Mouse (Mus musculus) MEL (cell line): ENCODE data around the gene Tecpr1. TPM values are rescaled to one million over a fixed set of nuclear protein-coding genes. Genes with fewer than 3 reads are reported as not detected.

Experiments used
- DNase-seq: peaks from one replicate; pipeline ENCODE4 v3.0.0; 2011; ENCODE audit warnings: low read depth, low spot score
- H3K27ac ChIP-seq: 2 replicates; pipeline ENCODE4 v1.5.1; 2012; ENCODE audit warnings: low read depth, mild to moderate bottlenecking, control low read depth, low read length, moderate library complexity; ENCODE audit not compliant: control insufficient read depth
- H3K27me3 ChIP-seq, 2 experiments: fragments of 150-350 bp in 1 of 2; sonication (generic) in 1 of 2; 2 replicates each; pipeline ENCODE4 v1.6.1; 2012; ENCODE audit warnings: low read length in 2 of 2, mild to moderate bottlenecking in 2 of 2, improper control_type of control experiment in 1 of 2, moderate library complexity in 1 of 2; ENCODE audit not compliant: insufficient read depth in 2 of 2, control insufficient read depth in 1 of 2
- H3K36me3 ChIP-seq, 2 experiments: 2 replicates each; pipeline ENCODE4 v1.6.1; 2012 to 2014; ENCODE audit warnings: low read length in 2 of 2, improper control_type of control experiment in 1 of 2, inconsistent platforms in 1 of 2, mild to moderate bottlenecking in 1 of 2; ENCODE audit not compliant: insufficient read depth in 2 of 2, control insufficient read depth in 1 of 2
- H3K4me1 ChIP-seq, 2 experiments: fragments of 150-350 bp in 1 of 2; sonication (generic) in 1 of 2; 2 replicates each; pipeline ENCODE4 v1.6.1; 2012; ENCODE audit warnings: low read length in 2 of 2, improper control_type of control experiment in 1 of 2, mild to moderate bottlenecking in 1 of 2; ENCODE audit not compliant: insufficient read depth in 2 of 2, control insufficient read depth in 1 of 2
- H3K4me3 ChIP-seq, 2 experiments: fragments of 150-350 bp in 1 of 2; sonication (generic) in 1 of 2; 2 replicates each; pipeline ENCODE4 v1.5.1; 2012; ENCODE audit warnings: low read depth in 2 of 2, low read length in 2 of 2, mild to moderate bottlenecking in 2 of 2, moderate library complexity in 2 of 2, control low read depth in 1 of 2, improper control_type of control experiment in 1 of 2; ENCODE audit not compliant: control insufficient read depth in 1 of 2, insufficient read depth in 1 of 2
- H3K79me2 ChIP-seq: 2 replicates; pipeline ENCODE4 v1.6.1; 2012; ENCODE audit warnings: mild to moderate bottlenecking, low read length, moderate library complexity; ENCODE audit not compliant: control insufficient read depth, poor library complexity, insufficient read depth
- H3K9ac ChIP-seq: 2 replicates; pipeline ENCODE4 v1.6.1; 2012; ENCODE audit warnings: low read depth, mild to moderate bottlenecking, control low read depth, low read length, moderate library complexity; ENCODE audit not compliant: control insufficient read depth, poor library complexity, severe bottlenecking
- H3K9me3 ChIP-seq: fragments of 150-350 bp; sonication (generic); replicated peaks from 2 replicates; pipeline ENCODE4 v1.6.1; 2012; ENCODE audit warnings: mild to moderate bottlenecking, low read length, improper control_type of control experiment, moderate library complexity; ENCODE audit not compliant: insufficient read depth
- CTCF ChIP-seq, 3 experiments: IDR thresholded peaks in 2 of 3; conservative IDR thresholded peaks in 1 of 3; 2 replicates each; pipeline ENCODE4 v1.5.1; 2011 to 2012; ENCODE audit warnings: low read length in 3 of 3, low read depth in 2 of 3, mild to moderate bottlenecking in 2 of 3, improper control_type of control experiment in 1 of 3, inconsistent platforms in 1 of 3, mixed read lengths in 1 of 3, moderate library complexity in 1 of 3; ENCODE audit not compliant: control insufficient read depth in 1 of 3, insufficient read depth in 1 of 3, poor library complexity in 1 of 3, severe bottlenecking in 1 of 3
- MAZ ChIP-seq: IDR thresholded peaks from 2 replicates; pipeline ENCODE4 v1.6.1; 2012; ENCODE audit warnings: low read depth, mild to moderate bottlenecking, inconsistent platforms, low read length, improper control_type of control experiment
- MXI1 ChIP-seq: IDR thresholded peaks from 2 replicates; pipeline ENCODE4 v1.6.1; 2011; ENCODE audit warnings: mild to moderate bottlenecking, low read depth, low read length, improper control_type of control experiment
- NRF1 ChIP-seq: IDR thresholded peaks from 2 replicates; pipeline ENCODE4 v1.6.1; 2014; ENCODE audit warnings: low read depth, mild to moderate bottlenecking, inconsistent platforms, low read length, improper control_type of control experiment, moderate library complexity; ENCODE audit not compliant: poor library complexity, insufficient read depth, severe bottlenecking
- POLR2A ChIP-seq, 2 experiments: IDR thresholded peaks; 2 replicates each; pipeline ENCODE4 v1.6.1; 2011 to 2012; ENCODE audit warnings: low read length in 2 of 2, mild to moderate bottlenecking in 2 of 2, control low read depth in 1 of 2, improper control_type of control experiment in 1 of 2, low read depth in 1 of 2, moderate library complexity in 1 of 2; ENCODE audit not compliant: control insufficient read depth in 1 of 2, insufficient read depth in 1 of 2, poor library complexity in 1 of 2
- RCOR1 ChIP-seq: IDR thresholded peaks from 2 replicates; pipeline ENCODE4 v1.6.1; 2012; ENCODE audit warnings: low read depth, mild to moderate bottlenecking, inconsistent platforms, low read length, improper control_type of control experiment
- TCF12 ChIP-seq: IDR thresholded peaks from 2 replicates; pipeline ENCODE4 v1.6.1; 2014; ENCODE audit warnings: low read depth, mild to moderate bottlenecking, inconsistent platforms, low read length, improper control_type of control experiment, moderate library complexity
- ZMIZ1 ChIP-seq: IDR thresholded peaks from 2 replicates; pipeline ENCODE4 v1.6.1; 2012; ENCODE audit warnings: low read depth, mild to moderate bottlenecking, inconsistent platforms, low read length, improper control_type of control experiment, moderate library complexity
- polyA plus RNA-seq, 2 experiments: library from polyadenylated mRNA; stranded (reverse) in 1 of 2; unstranded in 1 of 2; fragments of >175 nt in 1 of 2; fragments of >200 nt in 1 of 2; gene quantifications; 2 replicates each; pipeline versions ENCODE4 v1.2.1 to v1.2.4; 2012; ENCODE audit warnings: low replicate concordance in 2 of 2, low read depth in 1 of 2; ENCODE audit not compliant: insufficient read length in 2 of 2, insufficient read depth in 1 of 2, missing spikeins in 1 of 2
- total RNA-seq: library from RNA; depleted of rRNA; stranded (reverse); fragments of 300-350 nt; gene quantifications from 2 replicates; pipeline ENCODE4 v1.2.3, GENCODE M21; 2012; rRNA removed

The Tecpr1 gene
- total and polyA plus RNA-seq, 3 experiments, result 6.2 to 9.0 TPM; not detected in 1

GRCm38 (mm10) chr5:144146898-144147297, 76.5 kb downstream of the Tecpr1 start:
- Histone ChIP-seq H3K4me3 (no peak overlapping the region), H3K9ac (no peak overlapping the region), H3K36me3 (peaks cover 0 to 13% of the 10 kb centered on the region in 2 experiments; a peak in 2 of 4 replicates), H3K4me1 (no peaks in the 10 kb centered on the region), H3K79me2 (no peaks in the 10 kb centered on the region), H3K27ac (no peak overlapping the region), H3K27me3 (no peaks in the 10 kb centered on the region), H3K9me3 (no peaks in the 10 kb centered on the region)
- no peak for TF ChIP-seq NRF1
- TF ChIP-seq CTCF (IDR thresholded peaks at IDR 0.05 in 2 of 3, conservative IDR thresholded peaks at IDR 0.05 in 1 of 3; ENCODE audit: control insufficient read depth in 1 of 3, insufficient read depth in 1 of 3, low read depth in 2 of 3, low read length in 3 of 3, poor library complexity in 1 of 3, severe bottlenecking in 1 of 3), result no peak
- no peak for TF ChIP-seq RCOR1
- no peak for TF ChIP-seq TCF12
- no peak for TF ChIP-seq MXI1
- no peak for TF ChIP-seq ZMIZ1
- no peak for TF ChIP-seq POLR2A (IDR thresholded peaks at IDR 0.05; ENCODE audit: control insufficient read depth in 1 of 2, insufficient read depth in 1 of 2, low read depth in 1 of 2, low read length in 2 of 2, poor library complexity in 1 of 2)
- no peak for TF ChIP-seq MAZ
- no peak for DNase-seq

Other genes with a start within 250 kb of the Tecpr1 start
- gene Ccz1, start 208.7 kb downstream of the Tecpr1 start, total RNA-seq, result 56.0 and 61.7 TPM in 2 replicates
- 100 to 1,000 TPM in 1 of 2 experiments, 10 to 100 TPM in 1; 58.0 to 166 TPM for gene Ccz1, start 208.7 kb downstream of the Tecpr1 start, polyA plus RNA-seq
- gene Ocm, start 196.9 kb downstream of the Tecpr1 start, total RNA-seq, result not detected in 2 replicates
- not detected for gene Ocm, start 196.9 kb downstream of the Tecpr1 start, polyA plus RNA-seq
- gene Lmtk2, start 123.2 kb downstream of the Tecpr1 start, total RNA-seq, result 14.2 and 14.8 TPM in 2 replicates
- gene Lmtk2, start 123.2 kb downstream of the Tecpr1 start, polyA plus RNA-seq, result 10 to 100 TPM in 1 of 2 experiments, not detected in 1; 12.6 TPM
- 2.6 and 4.3 TPM in 2 replicates for gene Bhlha15, start 33.3 kb downstream of the Tecpr1 start, total RNA-seq
- gene Bhlha15, start 33.3 kb downstream of the Tecpr1 start, polyA plus RNA-seq, result 1 to 10 TPM in 1 of 2 experiments, not detected in 1; 4.1 TPM
- gene Bri3, start 20.8 kb upstream of the Tecpr1 start, total RNA-seq, result 16.5 and 21.6 TPM in 2 replicates
- 10 to 100 TPM in 1 of 2 experiments, not detected in 1; 40.5 TPM for gene Bri3, start 20.8 kb upstream of the Tecpr1 start, polyA plus RNA-seq
- not detected in 2 replicates for gene Baiap2l1, start 134.5 kb upstream of the Tecpr1 start, total RNA-seq
- gene Baiap2l1, start 134.5 kb upstream of the Tecpr1 start, polyA plus RNA-seq, result under 1 TPM in 1 of 2 experiments, not detected in 1; 0.06 TPM